In genomic region chr11:116591621-116592020, GRCm38 (mm10) we compare ENCODE assay signal across 33 mouse cellular contexts. TPM values are rescaled to one million over a fixed set of nuclear protein-coding genes. Genes with fewer than 3 reads are reported as not detected.
"Had no signal": no experiment of that assay in that cellular context is flagged by ENCODE, and none has a peak within 500 bp of the region (broad histone marks: within the 10 kb centered on the region; RNA-seq: fewer than 3 reads in every experiment).

No protein-coding gene starts in this region.

- H3K9me3 ChIP-seq: embryonic facial prominence, embryonic 10.5 days; embryonic facial prominence, embryonic 12.5 days; embryonic facial prominence, embryonic 13.5 days; embryonic facial prominence, embryonic 15.5 days; forebrain, embryonic 10.5 days; forebrain, embryonic 12.5 days; forebrain, embryonic 13.5 days had no signal

- H3K4me3 ChIP-seq: embryonic facial prominence, embryonic 10.5 days; embryonic facial prominence, embryonic 12.5 days; embryonic facial prominence, embryonic 13.5 days; embryonic facial prominence, embryonic 15.5 days; erythroblast, embryonic 14.5 days; forebrain, embryonic 10.5 days; forebrain, embryonic 12.5 days; forebrain, embryonic 13.5 days; gastrocnemius, adult 2 months; heart, adult 2 months had no signal

- DNase-seq: cerebellum, adult 9-10 months; cerebellum, adult 9-11 months; cerebellum, postnatal 10 days; cerebellum, postnatal 14 days; cerebellum, postnatal 36 days; embryo, embryonic 11 days; forebrain, postnatal 0 days; gastrocnemius, adult 2 months; gastrocnemius, postnatal 10 days; gastrocnemius, postnatal 14 days; gastrocnemius, postnatal 25 days; gastrocnemius, postnatal 36 days; heart, adult 18-20 months; heart, adult 2 months had no signal

- H3K4me2 ChIP-seq: embryonic facial prominence, embryonic 12.5 days; embryonic facial prominence, embryonic 13.5 days; embryonic facial prominence, embryonic 15.5 days; forebrain, embryonic 12.5 days; forebrain, embryonic 13.5 days had no signal

- H3K27ac ChIP-seq: embryonic facial prominence, embryonic 10.5 days; embryonic facial prominence, embryonic 12.5 days; embryonic facial prominence, embryonic 13.5 days; embryonic facial prominence, embryonic 15.5 days; forebrain, embryonic 10.5 days; forebrain, embryonic 13.5 days; gastrocnemius, adult 2 months; heart, adult 2 months had no signal

- H3K36me3 ChIP-seq: embryonic facial prominence, embryonic 10.5 days; embryonic facial prominence, embryonic 12.5 days; embryonic facial prominence, embryonic 13.5 days; embryonic facial prominence, embryonic 15.5 days; forebrain, embryonic 10.5 days; forebrain, embryonic 12.5 days had no signal

- H3K9ac ChIP-seq: embryonic facial prominence, embryonic 12.5 days; embryonic facial prominence, embryonic 13.5 days; embryonic facial prominence, embryonic 15.5 days; forebrain, embryonic 12.5 days; forebrain, embryonic 13.5 days; forebrain, postnatal 0 days had no signal

RNA-seq across cellular contexts. Expression of gene Aanat, which starts 5.4 kb away (rescaled TPM):
- total RNA-seq: common myeloid progenitor, adult 5-6 weeks; gastrocnemius, adult 18-20 months; gastrocnemius, adult 2 months; gastrocnemius, adult 8-10 months; gastrocnemius, postnatal 10 days; gastrocnemius, postnatal 14 days; gastrocnemius, postnatal 25 days; gastrocnemius, postnatal 36 days; gastrocnemius, postnatal 4 days; granulocyte monocyte progenitor cell, adult 5-6 weeks; heart, adult 18-20 months; heart, adult 2 months; heart, adult 8-10 months had no signal
- polyA plus RNA-seq: embryonic facial prominence, embryonic 10.5 days; embryonic facial prominence, embryonic 11.5 days; embryonic facial prominence, embryonic 12.5 days; embryonic facial prominence, embryonic 13.5 days; embryonic facial prominence, embryonic 14.5 days; embryonic facial prominence, embryonic 15.5 days; erythroblast, embryonic 14.5 days; forebrain, embryonic 10.5 days; forebrain, embryonic 11.5 days; forebrain, embryonic 16.5 days; gonadal fat pad, adult 2 months; heart, adult 2 months had no signal
